Comparison of ENCODE assay signal across 34 mouse cellular contexts in the genomic region with DNA sequence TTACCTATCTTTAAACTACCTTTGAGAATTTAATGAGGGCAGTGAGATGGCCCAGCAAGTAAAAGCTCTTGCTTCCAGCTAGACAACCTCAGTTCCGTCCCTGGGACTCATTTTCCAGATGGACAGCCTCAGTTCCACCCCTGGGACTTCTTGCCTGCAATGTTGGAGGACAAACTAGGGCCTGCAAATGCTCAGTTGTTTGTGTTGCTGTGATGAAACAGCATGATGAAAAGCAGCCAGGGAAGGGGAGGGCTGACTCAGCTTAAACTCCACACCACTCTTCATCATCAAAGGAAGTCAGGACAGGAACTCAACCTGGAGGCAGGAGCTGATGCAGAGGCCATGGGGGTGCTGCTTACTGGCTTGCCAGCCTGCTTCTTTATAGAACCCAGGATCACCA. TPM values are rescaled to one million over a fixed set of nuclear protein-coding genes. Genes with fewer than 3 reads are reported as not detected.
DNase-seq lines count a peak whose midpoint lies in the region; ATAC-seq and TF ChIP-seq lines count a peak whose summit lies in the region.
"Had no signal": no experiment of that assay in that cellular context is flagged by ENCODE, and none has a peak within 500 bp of the region (broad histone marks: within the 10 kb centered on the region; RNA-seq: fewer than 3 reads in every experiment).

No protein-coding gene starts in this region.

- peak; percentile 7 for DNase-seq in adrenal gland, postnatal 14 days
- DNase-seq in adrenal gland, adult (ENCODE audit: inconsistent age in 2 of 2, low spot score in 1 of 2): no peak
- peak; percentile 13 to 15 for DNase-seq in heart, adult 9 months (ENCODE audit: low spot score in 2 of 2)
- no peak for DNase-seq in heart, postnatal 25 days (ENCODE audit: low spot score)
- DNase-seq in liver, postnatal 0 days: no peak
- DNase-seq in liver: no peak
- DNase-seq in brain, adult 2 months (ENCODE audit: low read depth, low spot score): peak; percentile 29
- no peak for DNase-seq in lung, postnatal 36 days
- DNase-seq: adrenal gland, postnatal 25 days; cerebellum, adult 11 months; cerebellum, adult 2 months; cerebellum, adult 9-11 months; cerebellum, postnatal 25 days; forebrain, postnatal 0 days; gastrocnemius, adult 2 months; gastrocnemius, postnatal 14 days; heart, postnatal 10 days; kidney, adult 11 months had no signal

- ATAC-seq in liver, postnatal 0 days: peak; percentile 70
- ATAC-seq: forebrain, embryonic 14.5 days; forebrain, postnatal 0 days; Patski had no signal

- TF ChIP-seq CTCF in liver, postnatal 0 days (IDR thresholded peaks at IDR 0.05; ENCODE audit: low read depth): no peak

- no peak overlapping the region for H3K9ac ChIP-seq in liver, postnatal 0 days (replicated peaks)
- H3K9ac ChIP-seq: embryonic facial prominence, embryonic 12.5 days; embryonic facial prominence, embryonic 15.5 days; forebrain, postnatal 0 days; heart, embryonic 12.5 days; heart, embryonic 15.5 days; hindbrain, embryonic 12.5 days; hindbrain, embryonic 15.5 days had no signal

- H3K9me3 ChIP-seq in liver, postnatal 0 days (ENCODE audit: low read length): no peaks in the 10 kb centered on the region
- H3K9me3 ChIP-seq: embryonic facial prominence, embryonic 12.5 days; embryonic facial prominence, embryonic 15.5 days; heart, embryonic 12.5 days; heart, embryonic 15.5 days; hindbrain, embryonic 12.5 days; hindbrain, embryonic 15.5 days had no signal

- H3K4me2 ChIP-seq in liver, postnatal 0 days (ENCODE audit: low read depth, low read length): no peak overlapping the region
- H3K4me2 ChIP-seq: embryonic facial prominence, embryonic 12.5 days; embryonic facial prominence, embryonic 15.5 days; heart, embryonic 12.5 days; heart, embryonic 15.5 days; hindbrain, embryonic 12.5 days; hindbrain, embryonic 15.5 days had no signal

- H3K27ac ChIP-seq in liver, postnatal 0 days (ENCODE audit: low read depth): no peak overlapping the region
- H3K27ac ChIP-seq: embryonic facial prominence, embryonic 12.5 days; embryonic facial prominence, embryonic 15.5 days; gastrocnemius, adult 2 months; heart, adult 2 months; heart, embryonic 15.5 days; hindbrain, embryonic 12.5 days; hindbrain, embryonic 15.5 days had no signal

- 74% methylated on average over 1 of the region's 1 CpGs for WGBS in liver, postnatal 0 days (ENCODE audit: insufficient replicate concordance)

- no peak overlapping the region for H3K4me3 ChIP-seq in liver, postnatal 0 days (ENCODE audit: low read depth, low read length)
- H3K4me3 ChIP-seq: embryonic facial prominence, embryonic 12.5 days; embryonic facial prominence, embryonic 15.5 days; gastrocnemius, adult 2 months; heart, adult 2 months; heart, embryonic 12.5 days; heart, embryonic 15.5 days; hindbrain, embryonic 12.5 days; hindbrain, embryonic 15.5 days had no signal

- intact Hi-C loops in heart, postnatal 25 days (cut with DNase I): no loop called here

- H3K4me1 ChIP-seq in liver, postnatal 0 days (ENCODE audit: insufficient read depth): no peaks in the 10 kb centered on the region
- H3K4me1 ChIP-seq: embryonic facial prominence, embryonic 12.5 days; embryonic facial prominence, embryonic 15.5 days; heart, embryonic 12.5 days; heart, embryonic 15.5 days; hindbrain, embryonic 12.5 days; hindbrain, embryonic 15.5 days had no signal

- no peaks in the 10 kb centered on the region for H3K27me3 ChIP-seq in liver, postnatal 0 days (ENCODE audit: insufficient read depth, low read length)
- H3K27me3 ChIP-seq: embryonic facial prominence, embryonic 12.5 days; embryonic facial prominence, embryonic 15.5 days; heart, embryonic 12.5 days; heart, embryonic 15.5 days; hindbrain, embryonic 12.5 days; hindbrain, embryonic 15.5 days; Patski had no signal

- H3K36me3 ChIP-seq in liver, postnatal 0 days (replicated peaks; ENCODE audit: insufficient read depth, low read length): peaks cover 8% of the 10 kb centered on the region

- TF ChIP-seq EP300 in liver, postnatal 0 days (IDR thresholded peaks at IDR 0.05; ENCODE audit: low read depth): no peak

RNA-seq across cellular contexts. Expression of a gene that starts 22.2 kb away (rescaled TPM):
- total RNA-seq in adrenal gland, postnatal 14 days (2021): 7.7 TPM in 1 of 2 replicates, not detected in the other
- not detected for total RNA-seq in heart, postnatal 25 days (2021)
- 64.3 and 73.2 TPM in 2 replicates for polyA plus RNA-seq in liver, postnatal 0 days (2015; fragmentation: Nextera tagmentation; extraction: Ambion mirVana)
- total RNA-seq: adrenal gland, postnatal 25 days; common myeloid progenitor, adult 5-6 weeks; ES-E14; forebrain, postnatal 0 days; gastrocnemius, adult 2 months; gastrocnemius, postnatal 14 days; gastrocnemius, postnatal 4 days; heart, adult 2 months; heart, postnatal 10 days; hematopoietic stem cell, adult 5-6 weeks had no signal
- polyA plus RNA-seq: cerebellum, adult 2 months; embryonic facial prominence, embryonic 12.5 days; embryonic facial prominence, embryonic 15.5 days; forebrain, embryonic 11.5 days; forebrain, embryonic 14.5 days; forebrain, postnatal 0 days; frontal cortex, adult 2 months; heart, adult 2 months; heart, embryonic 12.5 days; heart, embryonic 15.5 days; hindbrain, embryonic 12.5 days; hindbrain, embryonic 15.5 days; intestine, embryonic 14.5 days; Patski had no signal

Comparison
In these comparisons a context has a peak if more than half of its experiments do, and no peak if none do; other contexts are left out.
1. DNase-seq: peak in adrenal gland, postnatal 14 days (single experiment), heart, adult 9 months (2 of 2) and brain, adult 2 months (single experiment); none in adrenal gland, adult (0 of 2), heart, postnatal 25 days (single experiment), liver, postnatal 0 days (single experiment), liver (single experiment) and lung, postnatal 36 days (single experiment).